Mouse (Mus musculus) midbrain, embryonic 10.5 days (tissue): Measurements from ENCODE around the gene Oas1g. TPM values are rescaled to one million over a fixed set of nuclear protein-coding genes. Genes with fewer than 3 reads are reported as not detected.
"Not testable (repeated sequence)": the region's sequence is repeated elsewhere in the genome, so short reads cannot be mapped to it uniquely, and the experiment has no call there.

ENCODE experiments used
- DNase-seq: peaks from one replicate; pipeline ENCODE4 v3.0.0-alpha.2; 2017; ENCODE audit warnings: low spot score
- H3K27ac ChIP-seq: fragments of 300-500 bp; sonication (generic); replicated peaks from 2 replicates; pipeline ENCODE4 v1.5.1; 2016; ENCODE audit warnings: mild to moderate bottlenecking
- H3K27me3 ChIP-seq: fragments of 300-500 bp; sonication (generic); 2 replicates; pipeline ENCODE4 v1.6.1; 2016; ENCODE audit warnings: low read depth, mild to moderate bottlenecking; ENCODE audit not compliant: poor library complexity, severe bottlenecking
- H3K36me3 ChIP-seq: fragments of 300-500 bp; sonication (generic); 2 replicates; pipeline ENCODE4 v1.6.1; 2016; ENCODE audit warnings: mild to moderate bottlenecking, moderate library complexity
- H3K4me1 ChIP-seq: fragments of 300-500 bp; sonication (generic); 2 replicates; pipeline ENCODE4 v1.6.1; 2016
- H3K4me3 ChIP-seq: fragments of 300-500 bp; sonication (generic); 2 replicates; pipeline ENCODE4 v1.5.1; 2016; ENCODE audit warnings: mild to moderate bottlenecking, moderate library complexity
- H3K9me3 ChIP-seq: fragments of 300-500 bp; sonication (generic); replicated peaks from 2 replicates; pipeline ENCODE4 v1.6.1; 2016; ENCODE audit warnings: mild to moderate bottlenecking
- WGBS: fragments of 180-500 bp; shearing (Covaris S2); methylation state at CpG from one replicate; pipeline ENCODE4 v1.1.7; 2016; 5-methylcytosine and 5-hydroxymethylcytosine counted together
- polyA plus RNA-seq: library from polyadenylated mRNA; unstranded; fragments of >200 nt; fragmentation: Nextera tagmentation; extraction: Ambion mirVana; gene quantifications from 2 replicates; pipeline ENCODE4 v1.2.1, GENCODE M21; 2016

Gene Oas1g
- polyA plus RNA-seq, 1 experiment from 2014 or later, result not detected

DNA sequence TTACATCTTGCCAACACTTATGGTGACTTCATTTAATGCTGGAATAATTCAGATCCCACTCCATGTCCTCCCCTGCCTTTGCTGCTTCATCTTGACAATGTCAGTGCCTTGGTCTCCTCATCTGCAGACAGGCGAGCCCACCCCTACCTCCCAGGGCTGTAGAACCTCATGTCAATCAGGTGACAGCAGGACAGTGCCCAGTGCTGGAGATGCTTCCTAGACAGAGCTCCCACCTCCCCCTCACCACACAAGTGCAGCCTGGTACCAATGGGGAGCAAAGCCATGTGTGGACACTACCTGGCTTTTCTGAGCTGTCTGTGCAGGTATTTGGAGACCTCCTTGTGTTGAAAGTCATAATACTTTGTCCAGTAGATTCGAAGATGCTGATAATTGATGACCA is 8.6 kb downstream of the Oas1g start:
- not testable (repeated sequence) for H3K4me1 ChIP-seq, H3K4me3 ChIP-seq, H3K9me3 ChIP-seq, H3K27me3 ChIP-seq, H3K27ac ChIP-seq, DNase-seq, H3K36me3 ChIP-seq
- WGBS, result 67% methylated on average over 2 of the region's 2 CpGs

DNA sequence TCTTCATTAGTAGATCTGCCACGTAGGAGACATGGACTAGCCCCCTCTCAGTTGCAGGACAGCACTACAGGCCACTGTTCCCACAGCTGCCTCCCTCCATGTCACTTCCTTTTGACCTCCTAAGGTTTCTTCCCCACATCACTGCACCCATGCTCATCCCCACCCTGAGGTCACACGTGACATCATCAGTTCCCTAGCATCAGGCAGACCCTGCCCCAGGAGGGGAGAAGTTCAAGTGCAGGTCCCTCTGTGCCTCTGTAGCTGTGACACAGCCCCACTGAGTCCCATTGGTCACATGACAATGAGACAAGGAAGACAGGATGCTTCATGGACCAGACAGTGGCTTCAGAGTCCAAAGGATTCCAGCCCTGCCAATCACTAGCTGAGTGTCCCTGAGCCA is 10.0 kb downstream of the Oas1g start:
- not testable (repeated sequence) for H3K27me3 ChIP-seq, H3K9me3 ChIP-seq, H3K27ac ChIP-seq, H3K36me3 ChIP-seq, H3K4me3 ChIP-seq, H3K4me1 ChIP-seq, DNase-seq
- WGBS, result 77% methylated on average over 2 of the region's 2 CpGs

DNA sequence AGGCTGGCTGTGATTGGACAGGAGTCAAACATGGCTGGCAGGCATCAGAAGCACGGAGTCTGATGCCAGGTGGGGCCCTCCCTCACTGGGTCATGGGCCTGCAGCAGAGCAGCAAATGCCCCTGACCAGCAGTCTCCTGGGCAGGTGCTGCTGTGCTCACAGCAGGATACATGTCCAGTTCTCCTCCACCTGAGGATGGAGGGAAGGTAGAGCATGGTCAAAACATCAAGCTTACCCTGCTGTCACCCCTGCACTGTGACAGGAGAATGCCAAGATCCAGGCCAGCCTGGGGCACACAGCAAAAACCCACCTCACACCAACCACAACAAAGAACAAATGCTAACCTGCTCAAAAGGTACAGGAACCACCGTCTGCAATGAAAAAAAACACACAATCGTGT is 10.6 kb downstream of the Oas1g start:
- H3K36me3 ChIP-seq, H3K9me3 ChIP-seq, DNase-seq, H3K27ac ChIP-seq, H3K27me3 ChIP-seq, H3K4me1 ChIP-seq, H3K4me3 ChIP-seq: not testable (repeated sequence)
- WGBS, result 73% methylated on average over 2 of the region's 3 CpGs

DNA sequence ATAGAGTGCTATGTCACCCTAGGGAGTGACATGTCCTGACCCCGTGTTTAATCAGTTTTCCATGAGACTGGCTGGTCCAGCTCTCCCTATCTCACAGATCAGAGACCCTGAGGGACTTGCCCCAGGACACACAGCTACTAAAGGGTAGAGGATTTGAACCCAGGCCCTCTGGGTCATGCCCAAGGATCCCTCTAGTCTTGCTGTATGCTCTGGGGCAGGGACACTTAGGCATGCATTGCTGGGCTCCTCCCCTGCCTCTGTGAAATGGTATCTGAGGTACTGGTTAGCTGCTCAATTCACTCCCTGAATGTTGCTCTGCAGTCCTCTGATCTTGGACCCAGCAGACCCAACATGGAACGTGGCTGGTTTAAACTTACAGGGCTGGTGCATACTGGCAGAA is 15.9 kb downstream of the Oas1g start:
- Histone ChIP-seq H3K9me3 (no peaks in the 10 kb centered on the region), H3K36me3 (no peaks in the 10 kb centered on the region), H3K4me3 (no peak overlapping the region), H3K27ac (no peak overlapping the region), H3K4me1 (no peaks in the 10 kb centered on the region), H3K27me3 (no peaks in the 10 kb centered on the region)
- no peak for DNase-seq
- WGBS, result 61% methylated on average over 2 of the region's 2 CpGs

DNA sequence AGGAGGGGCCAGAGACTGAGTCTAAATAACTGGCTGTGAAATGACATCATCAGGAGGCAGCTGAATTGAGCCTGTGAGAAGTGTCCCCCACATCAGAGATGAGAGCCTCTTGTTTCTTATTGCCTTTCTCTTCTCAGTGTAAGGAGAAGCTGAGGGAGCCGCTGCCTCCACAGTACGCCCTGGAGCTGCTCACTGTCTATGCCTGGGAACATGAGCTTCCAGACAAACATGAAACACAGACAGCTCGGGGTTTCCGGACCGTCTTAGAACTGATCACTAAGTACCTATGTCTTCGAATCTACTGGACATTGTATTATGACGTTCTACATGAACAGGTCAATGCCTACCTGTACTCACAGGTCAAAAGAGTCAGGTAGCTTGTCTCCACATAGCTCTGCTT is 16.6 kb downstream of the Oas1g start:
- no peaks in the 10 kb centered on the region for H3K27me3 ChIP-seq

DNA sequence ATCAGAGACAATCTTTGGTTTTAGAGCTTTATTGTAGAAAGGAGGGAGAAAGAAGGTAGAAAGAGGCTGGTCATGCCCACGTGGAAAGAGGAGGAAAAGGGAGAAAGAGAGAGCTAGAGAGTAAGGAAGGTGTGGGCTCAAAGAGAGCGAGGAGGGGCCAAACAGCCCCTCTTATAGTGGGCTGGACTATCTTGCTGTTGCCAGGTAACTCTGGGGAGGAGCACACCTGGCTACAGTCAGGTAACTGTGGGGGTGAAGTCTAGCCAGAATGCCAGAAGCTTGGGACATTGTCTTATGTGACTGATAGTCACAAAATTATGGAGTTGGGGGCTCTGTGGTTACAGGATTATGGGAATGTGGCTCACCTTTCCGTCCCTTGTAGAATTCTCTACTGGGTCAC is 17.3 kb downstream of the Oas1g start:
- Histone ChIP-seq H3K27ac (no peak overlapping the region), H3K4me3 (no peak overlapping the region), H3K36me3 (no peaks in the 10 kb centered on the region), H3K27me3 (no peaks in the 10 kb centered on the region), H3K4me1 (no peaks in the 10 kb centered on the region), H3K9me3 (no peaks in the 10 kb centered on the region)
- no peak for DNase-seq
- 61% methylated on average over 3 of the region's 3 CpGs for WGBS

More for the DNA sequence above, 16.6 kb downstream of the Oas1g start:
- no peak overlapping the region for H3K27ac ChIP-seq
- no peaks in the 10 kb centered on the region for H3K4me1 ChIP-seq
- no peak overlapping the region for H3K4me3 ChIP-seq
- WGBS, result 82% methylated on average over 7 of the region's 7 CpGs
- no peak for DNase-seq
- no peaks in the 10 kb centered on the region for H3K9me3 ChIP-seq
- no peaks in the 10 kb centered on the region for H3K36me3 ChIP-seq

DNA sequence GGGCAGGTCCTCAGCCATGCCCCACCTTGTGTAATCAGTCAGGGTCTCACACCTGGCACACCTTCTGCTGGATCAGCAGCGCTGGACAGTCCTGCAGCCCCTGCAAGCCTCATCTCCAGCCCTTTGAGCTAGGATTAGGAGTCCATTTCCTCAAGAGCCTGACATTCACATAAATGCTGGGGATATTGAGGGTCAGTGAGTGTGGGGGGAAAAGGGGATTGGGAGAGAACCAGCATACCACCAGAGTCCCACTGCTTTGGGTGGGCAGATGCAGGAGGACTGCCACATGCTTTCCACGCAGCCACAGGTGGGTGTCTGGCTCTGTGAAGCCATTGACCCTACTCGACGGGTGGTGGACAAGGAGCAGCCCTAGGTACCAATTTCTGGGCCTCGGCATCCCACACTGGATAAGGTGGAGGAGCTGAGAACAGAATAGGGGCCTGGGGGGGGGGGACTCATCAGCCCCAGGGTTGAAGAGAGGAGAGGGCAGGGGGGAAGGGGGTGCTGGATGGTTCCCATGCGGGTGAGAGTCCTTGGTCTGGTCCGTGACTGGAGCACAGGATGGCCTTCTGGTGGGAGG is 17.9 kb downstream of the Oas1g start:
- no peaks in the 10 kb centered on the region for H3K27me3 ChIP-seq

DNA sequence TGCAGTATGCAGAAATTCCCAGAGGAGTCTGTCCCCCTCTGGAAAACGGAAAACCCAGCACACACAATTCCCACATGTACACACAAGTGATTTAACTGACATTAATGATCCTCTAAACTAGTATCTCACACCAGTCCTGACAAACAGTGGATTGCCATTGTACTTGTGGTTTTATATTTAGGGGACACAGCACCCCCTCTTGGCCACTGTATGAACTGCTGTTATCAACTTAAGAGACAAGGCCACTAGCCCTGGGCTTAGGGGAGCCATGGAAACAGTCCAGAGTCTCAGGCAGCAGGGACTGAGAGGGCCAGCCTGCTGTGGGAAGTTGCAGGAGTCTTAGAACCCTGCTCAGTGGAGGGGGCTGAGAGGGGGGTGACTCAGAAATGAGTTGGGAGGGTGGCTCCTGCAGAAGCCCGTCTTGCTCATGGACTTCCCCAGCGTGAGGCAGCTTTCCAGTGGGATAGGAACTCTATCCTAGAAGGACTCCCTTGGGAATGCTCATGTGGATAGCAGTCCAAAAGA is 22.0 kb downstream of the Oas1g start:
- H3K9me3 ChIP-seq, result no peaks in the 10 kb centered on the region
- no peak overlapping the region for H3K4me3 ChIP-seq
- no peak overlapping the region for H3K27ac ChIP-seq
- no peak for DNase-seq
- no peaks in the 10 kb centered on the region for H3K36me3 ChIP-seq
- H3K27me3 ChIP-seq, result no peaks in the 10 kb centered on the region
- no peaks in the 10 kb centered on the region for H3K4me1 ChIP-seq
- 79% methylated on average over 3 of the region's 3 CpGs for WGBS

More for the DNA sequence above, 17.9 kb downstream of the Oas1g start:
- Histone ChIP-seq H3K4me3 (no peak overlapping the region), H3K36me3 (no peaks in the 10 kb centered on the region), H3K4me1 (no peaks in the 10 kb centered on the region), H3K9me3 (no peaks in the 10 kb centered on the region), H3K27ac (no peak overlapping the region)
- no peak for DNase-seq
- 81% methylated on average over 7 of the region's 7 CpGs for WGBS

DNA sequence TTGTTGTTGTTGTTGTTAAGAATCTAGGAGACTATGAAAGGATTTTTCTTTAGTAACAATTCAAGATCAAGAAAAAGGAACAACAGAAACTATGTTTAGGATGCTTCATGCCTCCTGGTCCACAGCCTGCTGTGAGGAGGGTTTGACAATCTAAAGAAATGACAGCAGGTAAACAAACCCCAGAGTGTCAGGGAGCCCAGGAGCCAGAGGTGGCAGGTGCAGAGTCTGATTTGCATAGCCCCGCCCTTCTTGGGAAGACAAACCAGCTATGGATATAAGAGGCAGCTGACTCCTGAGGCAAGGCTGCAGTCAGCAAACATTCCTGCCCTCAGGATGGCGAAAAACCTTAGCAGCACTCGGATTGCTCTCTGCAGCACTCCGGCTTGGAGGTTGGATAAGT is 26.3 kb downstream of the Oas1g start, which contains the start of gene Oas1h:
Gene Oas1h (plus strand): TSS at position 301 of the 400 bp plus-strand sequence.
- Histone ChIP-seq H3K9me3 (no peaks in the 10 kb centered on the region), H3K4me1 (no peaks in the 10 kb centered on the region), H3K27me3 (no peaks in the 10 kb centered on the region), H3K27ac (no peak within 1 kb of the TSS), H3K36me3 (no peaks in the 10 kb centered on the region), H3K4me3 (no peak within 1 kb of the TSS)
- WGBS, result 53% methylated on average over 4 of the region's 4 CpGs
- no peak for DNase-seq

DNA sequence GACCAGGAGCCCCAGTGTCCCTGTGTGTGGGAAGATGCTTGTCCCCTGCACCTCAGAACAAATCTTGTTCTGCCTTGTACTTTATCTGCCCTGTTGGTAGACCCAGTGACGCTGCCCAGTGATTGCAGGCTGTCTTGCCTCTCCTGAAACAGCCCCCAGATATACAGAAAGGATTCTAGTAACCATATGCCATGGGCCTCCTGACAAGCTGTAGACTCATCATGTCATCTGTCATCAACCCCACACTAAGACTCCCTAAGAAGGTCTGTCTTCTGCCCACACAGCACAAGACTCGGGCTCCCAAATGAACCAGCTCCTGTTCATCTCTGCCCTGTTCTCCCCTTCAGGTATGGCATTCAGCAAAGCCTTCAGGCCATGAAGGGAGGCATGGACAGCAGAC is 28.2 kb downstream of the Oas1g start:
- no peak overlapping the region for H3K27ac ChIP-seq
- H3K36me3 ChIP-seq, result no peaks in the 10 kb centered on the region
- 84% methylated on average over 2 of the region's 2 CpGs for WGBS
- H3K27me3 ChIP-seq, result no peaks in the 10 kb centered on the region
- no peak for DNase-seq
- H3K9me3 ChIP-seq, result peaks cover 3% of the 10 kb centered on the region
- no peaks in the 10 kb centered on the region for H3K4me1 ChIP-seq
- no peak overlapping the region for H3K4me3 ChIP-seq

DNA sequence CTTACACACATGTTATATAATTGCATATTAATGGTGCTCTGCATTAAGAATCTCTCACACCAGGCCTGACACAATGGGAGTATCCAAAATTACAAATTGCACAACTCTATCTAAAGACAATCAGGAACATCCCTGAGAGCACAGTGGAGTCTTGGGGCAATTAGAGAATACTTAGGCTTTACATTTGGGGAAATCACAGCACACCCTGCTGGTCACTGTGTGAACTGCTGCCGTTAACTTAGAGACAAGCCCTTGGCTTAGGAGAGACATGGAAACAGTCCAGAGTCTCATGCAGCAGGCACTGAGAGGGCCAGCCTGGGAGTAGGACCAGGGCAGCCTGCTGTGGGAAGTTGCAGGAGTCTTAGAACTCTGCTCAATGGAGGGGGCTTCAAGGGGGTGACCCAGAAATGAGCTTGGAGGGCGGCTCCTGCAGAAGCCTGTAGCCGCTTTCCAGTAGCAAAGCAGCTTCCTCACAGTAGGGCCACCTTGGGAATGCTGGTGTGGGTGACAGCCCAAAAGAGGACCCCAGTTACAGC is 37.7 kb downstream of the Oas1g start:
- H3K27ac ChIP-seq, result no peak overlapping the region
- WGBS, result 65% methylated on average over 3 of the region's 3 CpGs
- no peak overlapping the region for H3K4me3 ChIP-seq
- DNase-seq, result peak; percentile 19
- H3K36me3 ChIP-seq, result no peaks in the 10 kb centered on the region
- H3K27me3 ChIP-seq, result no peaks in the 10 kb centered on the region
- peaks cover 11% of the 10 kb centered on the region for H3K9me3 ChIP-seq
- no peaks in the 10 kb centered on the region for H3K4me1 ChIP-seq

DNA sequence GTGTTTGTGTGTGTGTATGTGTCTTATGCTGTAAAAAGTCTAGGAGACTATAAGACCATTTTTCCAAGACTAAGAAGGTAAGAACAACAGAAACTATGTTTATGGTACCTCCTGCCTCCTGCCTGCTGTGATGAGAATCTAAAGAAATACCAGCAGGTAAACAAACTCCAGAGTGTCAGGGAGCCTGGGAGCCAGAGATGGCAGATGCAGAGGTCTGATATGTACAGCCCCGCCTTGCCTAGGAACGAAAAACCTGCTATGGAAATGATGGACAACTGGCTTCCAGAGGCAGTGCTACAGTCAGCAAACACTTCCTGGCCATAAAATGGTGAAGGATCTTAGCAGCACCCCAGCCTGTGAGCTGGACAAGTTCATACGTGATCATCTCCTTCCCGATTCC is 40.3 kb downstream of the Oas1g start, which contains the start of gene Oas1f:
Gene Oas1f (plus strand): TSS at position 301 of the 400 bp plus-strand sequence.
- no peak within 1 kb of the TSS for H3K4me3 ChIP-seq
- no peaks in the 10 kb centered on the region for H3K9me3 ChIP-seq
- no peaks in the 10 kb centered on the region for H3K4me1 ChIP-seq
- no peak for DNase-seq
- 85% methylated on average over 4 of the region's 4 CpGs for WGBS
- H3K27me3 ChIP-seq, result no peaks in the 10 kb centered on the region
- no peaks in the 10 kb centered on the region for H3K36me3 ChIP-seq
- no peak within 1 kb of the TSS for H3K27ac ChIP-seq

DNA sequence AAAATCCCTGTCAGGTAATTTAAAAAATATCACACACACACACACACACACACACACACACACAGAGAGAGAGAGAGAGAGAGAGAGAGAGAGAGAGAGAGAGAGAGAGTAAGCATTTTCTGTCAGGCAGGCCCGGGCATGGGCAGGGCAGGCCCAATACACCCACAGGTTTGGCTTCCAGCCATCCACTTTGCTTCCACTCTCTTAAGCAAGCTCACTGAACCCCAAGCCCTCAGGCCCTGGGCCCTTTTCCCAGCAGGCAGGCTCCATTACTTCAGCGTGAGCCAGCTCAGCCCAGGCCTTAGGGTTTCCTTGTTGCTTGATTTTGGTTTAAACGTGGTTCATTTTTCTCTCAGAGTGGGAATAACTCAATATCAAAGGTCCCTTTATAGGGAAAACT is 42.7 kb downstream of the Oas1g start:
- no peak for DNase-seq
- H3K27ac ChIP-seq, result no peak overlapping the region
- no peaks in the 10 kb centered on the region for H3K9me3 ChIP-seq
- no peaks in the 10 kb centered on the region for H3K27me3 ChIP-seq
- no peak overlapping the region for H3K4me3 ChIP-seq
- 84% methylated on average over 3 of the region's 3 CpGs for WGBS
- no peaks in the 10 kb centered on the region for H3K36me3 ChIP-seq
- no peaks in the 10 kb centered on the region for H3K4me1 ChIP-seq
